Mouse (Mus musculus): ENCODE measurements around the gene Dvl1. TPM values are rescaled to one million over a fixed set of nuclear protein-coding genes. Genes with fewer than 3 reads are reported as not detected.
A peak's percentile ranks its signal among the peaks of the same experiment; 100 is the strongest.

The Dvl1 gene
- total RNA-seq, 2 experiments from 2014 or later = 88.6 to 89.4 TPM

- DNase-seq = no peak
- intact Hi-C loops (cut with DNase I; ENCODE audit: low total_unique reads) = loop anchor here (5.0 kb wide), 1 partner anchor 43 kb away; the partner anchor contains the start of gene Ube2j2
These were observed 52.2 kb downstream of the Dvl1 start for GRCm38 (mm10) chr4:155899355-155899754.

- intact Hi-C loops (cut with DNase I; ENCODE audit: low total_unique reads) = no loop called here
- peak; percentile 9 for DNase-seq
These were observed 54.0 kb downstream of the Dvl1 start for GRCm38 (mm10) chr4:155901205-155901604.

GRCm38 (mm10) chr4:155903246-155903645 lies 56.0 kb downstream of the Dvl1 start:
- intact Hi-C loops (cut with DNase I; ENCODE audit: low total_unique reads) = no loop called here
- no peak for DNase-seq

- intact Hi-C loops (cut with DNase I; ENCODE audit: low total_unique reads) = no loop called here
- DNase-seq = peak; percentile 18
These were observed 57.3 kb downstream of the Dvl1 start for GRCm38 (mm10) chr4:155904318-155905102.

GRCm38 (mm10) chr4:155905634-155906033 lies 58.4 kb downstream of the Dvl1 start:
- intact Hi-C loops (cut with DNase I; ENCODE audit: low total_unique reads) = no loop called here
- DNase-seq = no peak

- intact Hi-C loops (cut with DNase I; ENCODE audit: low total_unique reads) = no loop called here
- no peak for DNase-seq
These were observed 58.9 kb downstream of the Dvl1 start for GRCm38 (mm10) chr4:155906125-155906524.

GRCm38 (mm10) chr4:155907003-155907402 lies 59.8 kb downstream of the Dvl1 start:
- intact Hi-C loops (cut with DNase I; ENCODE audit: low total_unique reads) = no loop called here
- no peak for DNase-seq

- intact Hi-C loops (cut with DNase I; ENCODE audit: low total_unique reads) = no loop called here
- DNase-seq = no peak
These were observed 61.1 kb downstream of the Dvl1 start for GRCm38 (mm10) chr4:155908281-155908680.

- DNase-seq = peak; percentile 3
- intact Hi-C loops (cut with DNase I; ENCODE audit: low total_unique reads) = no loop called here
These were observed 61.5 kb downstream of the Dvl1 start for GRCm38 (mm10) chr4:155908751-155909150.

Other genes starting within 250 kb of the Dvl1 start
- gene Slc35e2, start 246.0 kb upstream of the Dvl1 start, total RNA-seq (2021) = 1 to 10 TPM; 4.6 to 4.7 TPM
- gene Cdk11b, start 222.5 kb upstream of the Dvl1 start, total RNA-seq (2021) = 10 to 100 TPM; 25.9 TPM
- gene Gm10563, start 202.0 kb upstream of the Dvl1 start, total RNA-seq (2021) = not detected
- gene Mmp23, start 194.0 kb upstream of the Dvl1 start, total RNA-seq (2021) = 10 to 100 TPM in 1 of 2 experiments, 1 to 10 TPM in 1; 8.0 to 11.4 TPM
- 10 to 100 TPM; 11.3 to 13.3 TPM for gene Mib2, start 178.2 kb upstream of the Dvl1 start, total RNA-seq (2021)
- gene Fndc10, start 153.1 kb upstream of the Dvl1 start, total RNA-seq (2021) = 1 to 10 TPM; 2.8 to 3.9 TPM
- 10 to 100 TPM; 42.6 TPM for gene Ssu72, start 142.6 kb upstream of the Dvl1 start, total RNA-seq (2021)
- gene Tmem240, start 112.6 kb upstream of the Dvl1 start, total RNA-seq (2021) = under 1 TPM; 0.57 to 0.66 TPM
- gene Atad3a, start 86.3 kb upstream of the Dvl1 start, total RNA-seq (2021) = 10 to 100 TPM; 23.9 to 26.1 TPM
- 10 to 100 TPM in 1 of 2 experiments, 1 to 10 TPM in 1; 9.0 to 13.8 TPM for gene Vwa1, start 72.7 kb upstream of the Dvl1 start, total RNA-seq (2021)
- gene Tmem88b, start 61.5 kb upstream of the Dvl1 start, total RNA-seq (2021) = 1 to 10 TPM; 1.3 to 1.4 TPM
- gene Ankrd65, start 57.0 kb upstream of the Dvl1 start, total RNA-seq (2021) = not detected
- gene Mrpl20, start 44.5 kb upstream of the Dvl1 start, total RNA-seq (2021) = 10 to 100 TPM; 45.4 to 48.3 TPM
- gene Ccnl2, start 34.9 kb upstream of the Dvl1 start, total RNA-seq (2021) = 10 to 100 TPM; 20.6 to 29.0 TPM
- gene Aurkaip1, start 16.1 kb upstream of the Dvl1 start, total RNA-seq (2021) = 10 to 100 TPM; 78.8 to 80.8 TPM
- 10 to 100 TPM; 75.4 to 79.4 TPM for gene Mxra8, start 7.7 kb upstream of the Dvl1 start, total RNA-seq (2021)
- gene Tas1r3, start 16.0 kb downstream of the Dvl1 start, total RNA-seq (2021) = under 1 TPM; 0.10 to 0.13 TPM
- gene Cptp, start 22.0 kb downstream of the Dvl1 start, total RNA-seq (2021) = 10 to 100 TPM; 16.5 to 17.0 TPM
- gene Ints11, start 22.1 kb downstream of the Dvl1 start, total RNA-seq (2021) = 10 to 100 TPM; 15.4 to 15.9 TPM
- gene Pusl1, start 44.4 kb downstream of the Dvl1 start, total RNA-seq (2021) = 10 to 100 TPM in 1 of 2 experiments, 1 to 10 TPM in 1; 9.2 to 13.1 TPM
- gene Acap3, start 44.4 kb downstream of the Dvl1 start, total RNA-seq (2021) = 10 to 100 TPM; 10.1 to 10.3 TPM
- 10 to 100 TPM; 46.3 to 51.7 TPM for gene Ube2j2, start 96.4 kb downstream of the Dvl1 start, total RNA-seq (2021)
- 10 to 100 TPM; 13.3 to 19.9 TPM for gene C1qtnf12, start 114.9 kb downstream of the Dvl1 start, total RNA-seq (2021)
- gene B3galt6, start 145.2 kb downstream of the Dvl1 start, total RNA-seq (2021) = 1 to 10 TPM; 2.6 TPM
- 10 to 100 TPM; 77.4 to 78.0 TPM for gene Sdf4, start 145.5 kb downstream of the Dvl1 start, total RNA-seq (2021)
- under 1 TPM; 0.64 to 0.82 TPM for gene Tnfrsf4, start 166.4 kb downstream of the Dvl1 start, total RNA-seq (2021)
- gene Tnfrsf18, start 178.8 kb downstream of the Dvl1 start, total RNA-seq (2021) = not detected
- not detected for gene Ttll10, start 212.0 kb downstream of the Dvl1 start, total RNA-seq (2021)